Mouse (Mus musculus): ENCODE data around the gene Usp15. TPM values are rescaled to one million over a fixed set of nuclear protein-coding genes. Genes with fewer than 3 reads are reported as not detected.

Gene Usp15
- polyA plus RNA-seq, 1 experiment: 52.4 TPM

DNA sequence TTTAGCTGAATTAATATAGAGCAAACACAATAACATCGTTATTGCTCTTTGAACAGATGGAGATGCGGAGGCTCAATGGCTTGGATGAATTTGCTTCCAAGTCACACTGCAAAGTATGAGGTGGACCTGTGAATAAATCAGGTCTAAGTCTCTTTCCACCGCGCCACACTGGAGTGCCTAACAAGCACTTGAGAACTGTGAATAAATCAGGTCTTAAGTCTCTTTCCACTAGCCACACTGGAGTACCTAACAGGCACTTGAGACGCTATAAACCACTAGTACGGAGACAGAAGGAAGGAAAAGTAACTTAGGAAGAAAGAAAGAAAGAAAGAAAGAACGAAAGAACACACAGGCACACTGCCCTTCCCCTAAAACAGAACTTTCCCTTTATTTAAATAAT lies 1.3 kb downstream of the Usp15 start:
- Histone ChIP-seq H3K4me3 (replicated peaks; ENCODE audit: insufficient read depth, low read depth, low read length) (peak overlapping the region; percentile 92), H3K27ac (ENCODE audit: insufficient read depth, low read length) (no peak overlapping the region), H3K4me1 (ENCODE audit: control insufficient read depth, insufficient read depth, low read length) (peaks cover 8% of the 10 kb centered on the region), H3K27me3 (ENCODE audit: control insufficient read depth, insufficient read depth, low read length) (no peaks in the 10 kb centered on the region)
- DNase-seq: no peak
- WGBS: 3% methylated on average over 7 of the region's 7 CpGs
- TF ChIP-seq POLR2A (IDR thresholded peaks at IDR 0.05; ENCODE audit: borderline replicate concordance, insufficient read depth, low read length): no peak
- no peak for TF ChIP-seq CTCF (IDR thresholded peaks at IDR 0.05; ENCODE audit: borderline replicate concordance, insufficient read depth, low read depth, low read length)

DNA sequence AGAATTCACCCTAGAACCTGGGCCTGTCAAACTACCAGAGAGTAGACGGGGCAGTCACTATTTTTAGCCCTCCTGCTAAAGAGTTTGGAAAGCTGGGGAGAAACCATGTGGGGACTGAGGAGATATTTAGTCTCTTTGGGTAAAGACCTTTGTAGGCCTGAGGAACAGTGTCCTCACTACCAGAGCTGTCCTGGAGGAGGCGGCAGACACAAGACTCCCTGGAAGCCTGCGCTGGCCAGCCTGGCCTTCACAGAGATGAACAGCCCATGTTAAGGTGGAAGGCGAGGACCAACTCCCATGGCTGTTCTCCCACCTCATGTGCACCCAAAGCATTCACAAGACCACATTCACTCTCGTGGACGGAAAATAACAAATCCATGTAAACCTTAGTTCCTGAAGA lies 5.8 kb downstream of the Usp15 start:
- 70% methylated on average over 6 of the region's 6 CpGs for WGBS
- H3K27ac ChIP-seq (ENCODE audit: insufficient read depth, low read length): no peak overlapping the region
- TF ChIP-seq POLR2A (IDR thresholded peaks at IDR 0.05; ENCODE audit: borderline replicate concordance, insufficient read depth, low read length): no peak
- TF ChIP-seq CTCF (IDR thresholded peaks at IDR 0.05; ENCODE audit: borderline replicate concordance, insufficient read depth, low read depth, low read length): no peak
- DNase-seq: no peak
- H3K4me3 ChIP-seq (replicated peaks; ENCODE audit: insufficient read depth, low read depth, low read length): no peak overlapping the region
- no peaks in the 10 kb centered on the region for H3K27me3 ChIP-seq (ENCODE audit: control insufficient read depth, insufficient read depth, low read length)
- H3K4me1 ChIP-seq (ENCODE audit: control insufficient read depth, insufficient read depth, low read length): peaks cover 18% of the 10 kb centered on the region

DNA sequence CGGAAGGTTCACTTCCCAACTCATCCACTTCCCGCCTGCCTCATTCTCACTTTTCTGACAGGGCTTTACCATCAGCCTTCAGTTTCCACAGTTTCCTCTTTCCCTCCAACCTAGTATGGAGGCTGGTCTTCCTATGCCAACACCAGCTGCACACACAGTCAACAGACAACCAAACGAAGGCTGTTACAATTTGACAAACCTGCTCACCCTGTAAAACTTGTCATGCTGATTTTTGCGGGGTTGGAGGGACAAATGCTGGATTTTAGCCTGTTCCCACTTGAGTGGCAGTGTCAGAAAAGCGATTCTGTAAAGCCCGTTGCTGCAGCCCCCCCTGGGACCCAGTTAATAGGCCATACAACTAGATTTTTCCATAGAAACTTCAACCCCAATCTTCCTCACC lies 9.5 kb downstream of the Usp15 start:
- no peak for TF ChIP-seq POLR2A (IDR thresholded peaks at IDR 0.05; ENCODE audit: borderline replicate concordance, insufficient read depth, low read length)
- TF ChIP-seq CTCF (IDR thresholded peaks at IDR 0.05; ENCODE audit: borderline replicate concordance, insufficient read depth, low read depth, low read length): no peak
- DNase-seq: no peak
- 29% methylated on average over 6 of the region's 6 CpGs for WGBS

DNA sequence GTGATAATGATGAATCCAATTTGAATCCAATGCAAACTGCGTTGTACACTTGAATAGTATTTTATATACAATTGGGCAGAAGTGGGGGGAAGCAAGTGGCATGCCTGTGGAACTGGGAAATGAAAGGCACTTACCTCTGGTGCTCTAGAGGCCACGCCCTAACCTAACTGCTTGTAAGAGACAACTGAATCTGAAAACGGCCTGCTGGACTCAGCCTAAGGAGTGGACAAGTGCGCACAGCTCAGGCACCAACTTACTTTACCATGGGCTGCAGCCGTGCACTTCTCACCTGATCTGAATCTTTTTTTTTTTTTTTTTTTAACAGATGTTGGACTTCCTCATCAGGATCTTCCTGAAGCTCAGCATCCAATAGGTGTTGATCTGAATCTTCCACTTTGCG lies 10.9 kb downstream of the Usp15 start:
- Histone ChIP-seq H3K27me3 (ENCODE audit: control insufficient read depth, insufficient read depth, low read length) (no peaks in the 10 kb centered on the region), H3K4me1 (ENCODE audit: control insufficient read depth, insufficient read depth, low read length) (peaks cover 20% of the 10 kb centered on the region), H3K4me3 (replicated peaks; ENCODE audit: insufficient read depth, low read depth, low read length) (no peak overlapping the region), H3K27ac (ENCODE audit: insufficient read depth, low read length) (no peak overlapping the region)
- no peak for DNase-seq
- no peak for TF ChIP-seq CTCF (IDR thresholded peaks at IDR 0.05; ENCODE audit: borderline replicate concordance, insufficient read depth, low read depth, low read length)
- no peak for TF ChIP-seq POLR2A (IDR thresholded peaks at IDR 0.05; ENCODE audit: borderline replicate concordance, insufficient read depth, low read length)
- 86% methylated on average over 6 of the region's 6 CpGs for WGBS

More for the DNA sequence above, 9.5 kb downstream of the Usp15 start:
- no peak overlapping the region for H3K27ac ChIP-seq (ENCODE audit: insufficient read depth, low read length)
- peaks cover 24% of the 10 kb centered on the region for H3K4me1 ChIP-seq (ENCODE audit: control insufficient read depth, insufficient read depth, low read length)
- no peaks in the 10 kb centered on the region for H3K27me3 ChIP-seq (ENCODE audit: control insufficient read depth, insufficient read depth, low read length)
- H3K4me3 ChIP-seq (replicated peaks; ENCODE audit: insufficient read depth, low read depth, low read length): no peak overlapping the region

DNA sequence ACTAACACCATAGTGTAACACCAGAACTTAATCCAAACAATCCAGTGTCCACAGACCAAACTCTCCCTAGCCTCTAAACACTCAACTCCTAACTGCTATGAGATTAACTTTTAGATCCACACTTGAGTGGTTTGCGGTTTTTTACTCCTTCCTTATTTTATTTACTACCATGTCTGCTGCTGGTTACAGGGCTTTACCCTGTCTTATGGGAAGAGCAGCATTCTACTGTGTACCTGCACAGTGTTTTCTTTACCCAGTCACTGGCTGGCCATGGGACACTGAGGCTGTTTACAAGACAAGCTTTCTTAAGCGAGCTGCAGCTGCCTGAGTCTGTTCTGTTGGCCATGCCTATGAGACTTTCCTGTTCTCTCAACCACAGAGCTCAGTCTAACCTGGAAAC lies 13.1 kb downstream of the Usp15 start:
- WGBS: 58% methylated on average over 2 of the region's 2 CpGs
- TF ChIP-seq POLR2A (IDR thresholded peaks at IDR 0.05; ENCODE audit: borderline replicate concordance, insufficient read depth, low read length): no peak
- TF ChIP-seq CTCF (IDR thresholded peaks at IDR 0.05; ENCODE audit: borderline replicate concordance, insufficient read depth, low read depth, low read length): no peak
- Histone ChIP-seq H3K27me3 (ENCODE audit: control insufficient read depth, insufficient read depth, low read length) (no peaks in the 10 kb centered on the region), H3K27ac (ENCODE audit: insufficient read depth, low read length) (peak overlapping the region; percentile 64), H3K4me3 (replicated peaks; ENCODE audit: insufficient read depth, low read depth, low read length) (no peak overlapping the region), H3K4me1 (ENCODE audit: control insufficient read depth, insufficient read depth, low read length) (peaks cover 12% of the 10 kb centered on the region)
- no peak for DNase-seq

DNA sequence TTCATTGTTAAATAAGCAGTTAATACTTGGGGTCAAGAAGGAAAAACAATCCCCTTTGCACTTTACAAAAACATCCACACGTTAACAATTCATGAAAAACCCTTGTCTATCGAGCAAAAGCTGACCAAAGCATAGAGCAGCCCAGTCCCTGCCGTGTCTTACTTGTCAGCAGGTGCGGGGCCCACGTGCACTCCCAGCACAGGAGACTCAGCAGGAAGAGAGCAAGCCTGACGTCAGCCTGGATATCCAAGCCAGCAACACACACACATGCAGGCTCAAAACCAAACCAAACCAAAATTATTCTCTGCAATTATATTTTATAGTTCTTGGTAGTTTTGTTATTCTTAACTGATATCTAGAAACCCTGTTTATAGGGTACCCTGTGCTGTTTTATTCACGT lies 13.6 kb downstream of the Usp15 start:
- Histone ChIP-seq H3K4me3 (replicated peaks; ENCODE audit: insufficient read depth, low read depth, low read length) (no peak overlapping the region), H3K27ac (ENCODE audit: insufficient read depth, low read length) (no peak overlapping the region), H3K4me1 (ENCODE audit: control insufficient read depth, insufficient read depth, low read length) (peaks cover 8% of the 10 kb centered on the region), H3K27me3 (ENCODE audit: control insufficient read depth, insufficient read depth, low read length) (no peaks in the 10 kb centered on the region)
- 9% methylated on average over 7 of the region's 7 CpGs for WGBS
- peak; percentile 78 to 86 for DNase-seq
- TF ChIP-seq CTCF (IDR thresholded peaks at IDR 0.05; ENCODE audit: borderline replicate concordance, insufficient read depth, low read depth, low read length) (no peak), POLR2A (IDR thresholded peaks at IDR 0.05; ENCODE audit: borderline replicate concordance, insufficient read depth, low read length) (no peak)

DNA sequence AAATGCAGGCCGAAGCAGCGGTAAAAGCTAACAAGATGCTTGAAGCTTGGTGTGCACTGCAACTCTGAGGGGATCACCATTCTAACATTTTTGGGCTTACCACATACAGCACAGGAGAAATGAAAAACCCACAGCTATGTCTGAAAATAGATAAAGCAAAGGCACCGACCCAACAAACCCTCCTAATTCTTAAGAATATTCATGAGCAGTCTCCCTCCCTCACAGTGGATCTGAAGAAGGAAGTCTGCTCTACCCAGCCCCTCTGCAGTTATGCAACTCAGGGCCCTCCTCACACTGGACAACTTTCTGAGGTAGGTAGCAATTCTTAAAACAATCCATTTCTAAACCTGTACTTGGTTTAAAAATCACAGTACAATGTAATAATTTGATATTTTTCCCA lies 14.4 kb downstream of the Usp15 start:
- Histone ChIP-seq H3K27me3 (ENCODE audit: control insufficient read depth, insufficient read depth, low read length) (no peaks in the 10 kb centered on the region), H3K4me1 (ENCODE audit: control insufficient read depth, insufficient read depth, low read length) (peaks cover 5% of the 10 kb centered on the region), H3K4me3 (replicated peaks; ENCODE audit: insufficient read depth, low read depth, low read length) (no peak overlapping the region), H3K27ac (ENCODE audit: insufficient read depth, low read length) (no peak overlapping the region)
- DNase-seq: no peak
- 77% methylated on average over 3 of the region's 3 CpGs for WGBS
- TF ChIP-seq POLR2A (IDR thresholded peaks at IDR 0.05; ENCODE audit: borderline replicate concordance, insufficient read depth, low read length) (no peak), CTCF (IDR thresholded peaks at IDR 0.05; ENCODE audit: borderline replicate concordance, insufficient read depth, low read depth, low read length) (no peak)

DNA sequence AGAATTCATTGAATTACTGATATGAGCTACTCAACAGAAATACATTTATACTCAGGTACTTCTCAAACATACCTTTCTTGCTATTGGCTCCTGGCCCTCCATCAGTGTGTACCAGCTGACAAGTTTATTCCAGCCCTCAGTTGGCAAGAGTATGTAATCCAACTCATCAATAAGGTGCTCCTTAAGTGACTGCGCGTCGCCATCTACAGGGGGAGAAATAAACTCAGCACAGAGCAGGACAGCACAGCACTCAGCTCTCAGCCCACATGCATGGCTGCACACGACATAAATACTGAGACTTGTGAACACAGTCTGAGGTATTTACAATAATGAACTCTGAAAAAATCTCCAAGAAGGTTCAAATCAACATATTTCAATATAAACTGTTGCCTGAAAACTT lies 21.0 kb downstream of the Usp15 start:
- Histone ChIP-seq H3K27me3 (ENCODE audit: control insufficient read depth, insufficient read depth, low read length) (no peaks in the 10 kb centered on the region), H3K4me3 (replicated peaks; ENCODE audit: insufficient read depth, low read depth, low read length) (no peak overlapping the region), H3K4me1 (ENCODE audit: control insufficient read depth, insufficient read depth, low read length) (no peaks in the 10 kb centered on the region), H3K27ac (ENCODE audit: insufficient read depth, low read length) (no peak overlapping the region)
- WGBS: 62% methylated on average over 4 of the region's 4 CpGs
- DNase-seq: no peak
- no peak for TF ChIP-seq CTCF (IDR thresholded peaks at IDR 0.05; ENCODE audit: borderline replicate concordance, insufficient read depth, low read depth, low read length)
- TF ChIP-seq POLR2A (IDR thresholded peaks at IDR 0.05; ENCODE audit: borderline replicate concordance, insufficient read depth, low read length): no peak
